In genomic region chr19:38553551-38553950, GRCm38 (mm10) we compare ENCODE assay signal across 31 mouse cellular contexts.
"Had no signal": no experiment of that assay in that cellular context is flagged by ENCODE, and none has a peak within 500 bp of the region (broad histone marks: within the 10 kb centered on the region; RNA-seq: fewer than 3 reads in every experiment).

No protein-coding gene starts in this region.

- H3K27me3 ChIP-seq: limb, embryonic 13.5 days; limb, embryonic 15.5 days; liver, embryonic 12.5 days; liver, embryonic 13.5 days; liver, embryonic 15.5 days; lung, embryonic 15.5 days; megakaryocyte, embryonic 14.5 days; midbrain, embryonic 12.5 days; midbrain, embryonic 13.5 days; midbrain, embryonic 15.5 days; neural tube, embryonic 12.5 days had no signal

- H3K4me2 ChIP-seq: limb, embryonic 13.5 days; limb, embryonic 15.5 days; liver, embryonic 11.5 days; liver, embryonic 12.5 days; liver, embryonic 13.5 days; liver, embryonic 15.5 days; lung, embryonic 14.5 days; lung, embryonic 15.5 days; midbrain, embryonic 11.5 days; midbrain, embryonic 12.5 days; midbrain, embryonic 13.5 days; midbrain, embryonic 15.5 days; neural tube, embryonic 12.5 days had no signal

- H3K27ac ChIP-seq: left cerebral cortex, adult 2 months; limb, embryonic 13.5 days; limb, embryonic 15.5 days; liver, embryonic 12.5 days; liver, embryonic 13.5 days; liver, embryonic 14.5 days; liver, embryonic 15.5 days; lung, embryonic 15.5 days; macrophage; midbrain, embryonic 10.5 days; midbrain, embryonic 12.5 days; midbrain, embryonic 13.5 days; midbrain, embryonic 15.5 days; neural tube, embryonic 12.5 days had no signal

- H3K9me3 ChIP-seq: liver, embryonic 12.5 days; liver, embryonic 13.5 days; liver, embryonic 15.5 days; lung, embryonic 15.5 days; midbrain, embryonic 10.5 days; midbrain, embryonic 12.5 days; midbrain, embryonic 13.5 days; midbrain, embryonic 15.5 days; neural tube, embryonic 12.5 days had no signal

- H3K9ac ChIP-seq: limb, embryonic 13.5 days; limb, embryonic 15.5 days; liver, embryonic 12.5 days; liver, embryonic 13.5 days; liver, embryonic 14.5 days; liver, embryonic 15.5 days; liver, postnatal 0 days; lung, embryonic 14.5 days; lung, embryonic 15.5 days; midbrain, embryonic 12.5 days; midbrain, embryonic 13.5 days; midbrain, embryonic 15.5 days; neural tube, embryonic 12.5 days had no signal

- DNase-seq: left cerebral cortex, postnatal 4 days; liver; liver, embryonic 13.5 days; liver, postnatal 0 days; lung, adult 18-20 months; lung, adult 2 months; lung, embryonic 14.5 days; lung, postnatal 10 days; lung, postnatal 14 days; lung, postnatal 36 days; lung, postnatal 4 days; midbrain, embryonic 14.5 days had no signal

- H3K4me3 ChIP-seq: left cerebral cortex, adult 2 months; limb, embryonic 13.5 days; limb, embryonic 15.5 days; liver, embryonic 12.5 days; liver, embryonic 13.5 days; liver, embryonic 15.5 days; lung, embryonic 15.5 days; megakaryocyte, embryonic 14.5 days; midbrain, embryonic 10.5 days; midbrain, embryonic 12.5 days; midbrain, embryonic 13.5 days; midbrain, embryonic 15.5 days; myocyte; neural tube, embryonic 12.5 days had no signal

- H3K36me3 ChIP-seq: limb, embryonic 15.5 days; liver, embryonic 12.5 days; liver, embryonic 13.5 days; liver, embryonic 15.5 days; lung, embryonic 15.5 days; midbrain, embryonic 10.5 days; midbrain, embryonic 12.5 days; midbrain, embryonic 13.5 days; midbrain, embryonic 15.5 days; neural tube, embryonic 12.5 days had no signal

- ATAC-seq: liver, embryonic 12.5 days; liver, postnatal 0 days; lung, postnatal 0 days; midbrain, embryonic 13.5 days; midbrain, embryonic 15.5 days; midbrain, embryonic 16.5 days had no signal

- H3K4me1 ChIP-seq: liver, embryonic 12.5 days; liver, embryonic 13.5 days; liver, embryonic 15.5 days; lung, embryonic 15.5 days; megakaryocyte, embryonic 14.5 days; midbrain, embryonic 10.5 days; midbrain, embryonic 12.5 days; midbrain, embryonic 13.5 days; midbrain, embryonic 15.5 days; neural tube, embryonic 12.5 days had no signal
